Mouse (Mus musculus) forebrain, embryonic 15.5 days (tissue): Measurements from ENCODE around the gene Plcd4. TPM values are rescaled to one million over a fixed set of nuclear protein-coding genes. Genes with fewer than 3 reads are reported as not detected.

Source experiments
- ATAC-seq: fragments of 200-750 bp; cut with Nextera tagmentation; replicated peaks from 2 replicates; pipeline ENCODE4 v1.8.0; 2017; ENCODE audit warnings: mild to moderate bottlenecking, moderate TSS enrichment, moderate library complexity
- H3K27ac ChIP-seq: fragments of 300-500 bp; sonication (generic); replicated peaks from 2 replicates; pipeline ENCODE4 v1.5.1; 2015; ENCODE audit warnings: mild to moderate bottlenecking, inconsistent platforms
- H3K27me3 ChIP-seq: fragments of 300-500 bp; sonication (generic); 2 replicates; pipeline ENCODE4 v1.6.1; 2015; ENCODE audit warnings: inconsistent platforms
- H3K36me3 ChIP-seq: fragments of 300-500 bp; sonication (generic); 2 replicates; pipeline ENCODE4 v1.6.1; 2015; ENCODE audit warnings: mild to moderate bottlenecking, inconsistent platforms
- H3K4me1 ChIP-seq: fragments of 300-500 bp; sonication (generic); 2 replicates; pipeline ENCODE4 v1.6.1; 2015; ENCODE audit warnings: inconsistent platforms
- H3K4me2 ChIP-seq: fragments of 300-500 bp; sonication (generic); replicated peaks from 2 replicates; pipeline ENCODE4 v1.6.1; 2015; ENCODE audit warnings: mild to moderate bottlenecking, inconsistent platforms
- H3K4me3 ChIP-seq: fragments of 300-500 bp; sonication (generic); 2 replicates; pipeline ENCODE4 v1.5.1; 2015; ENCODE audit warnings: mild to moderate bottlenecking, inconsistent platforms
- H3K9ac ChIP-seq: fragments of 300-500 bp; sonication (generic); replicated peaks from 2 replicates; pipeline ENCODE4 v1.6.1; 2015; ENCODE audit warnings: mild to moderate bottlenecking, inconsistent platforms
- H3K9me3 ChIP-seq: fragments of 300-500 bp; sonication (generic); 2 replicates; pipeline ENCODE4 v1.6.1; 2016; ENCODE audit warnings: inconsistent platforms
- WGBS: fragments of 180-500 bp; shearing (Covaris S2); methylation state at CpG from one replicate; pipeline ENCODE4 v1.1.7; 2015; ENCODE audit warnings: mixed read lengths; 5-methylcytosine and 5-hydroxymethylcytosine counted together
- microRNA-seq: library from miRNA; unstranded; fragments of <30 nt; microRNA quantifications from one replicate; pipeline ENCODE4, GENCODE M21; 2016
- polyA plus RNA-seq: library from polyadenylated mRNA; unstranded; fragments of >200 nt; fragmentation: Nextera tagmentation; extraction: Ambion mirVana; gene quantifications from 2 replicates; pipeline ENCODE4 v1.2.1, GENCODE M21; 2015

The Plcd4 gene
- polyA plus RNA-seq, 1 experiment from 2014 or later = 5.3 TPM

- whole genome bisulfite sequencing = 8% methylated on average over 25 of the region's 25 CpGs
- no peaks in the 10 kb centered on the region for H3K27me3 ChIP-seq
- peak within 1 kb of the TSS; percentile 90 for H3K4me3 ChIP-seq
Observed at GRCm38 (mm10) chr1:74601267-74601962, 58.7 kb downstream of the Plcd4 start, which contains the start of the genes Rnf25 and Stk36. Gene Rnf25 (minus strand): TSS chr1:74601397. Gene Stk36 (plus strand): TSS chr1:74601445.

More at GRCm38 (mm10) chr1:74601267-74601962, 58.7 kb downstream of the Plcd4 start, which contains the start of the genes Rnf25 and Stk36:
- peak within 1 kb of the TSS; percentile 87 for H3K9ac ChIP-seq
- peaks cover 27% of the 10 kb centered on the region for H3K4me1 ChIP-seq
- no peaks in the 10 kb centered on the region for H3K9me3 ChIP-seq
- peak; percentile 95 for ATAC-seq
- H3K36me3 ChIP-seq = peaks cover 33% of the 10 kb centered on the region
- peak within 1 kb of the TSS; percentile 78 for H3K4me2 ChIP-seq
- peak within 1 kb of the TSS; percentile 64 for H3K27ac ChIP-seq

Small RNA genes lying within 50 kb of the gene (microRNA-seq; reads per million reads assigned to microRNA genes)
- not detected for gene Gm25035

Other genes starting within 250 kb of the Plcd4 start
- gene Tmbim1, start 237.3 kb upstream of the Plcd4 start, polyA plus RNA-seq = 5.4 and 6.8 TPM in 2 replicates
- 0.38 and 1.2 TPM in 2 replicates for gene Catip, start 180.8 kb upstream of the Plcd4 start, polyA plus RNA-seq
- gene Slc11a1, start 167.7 kb upstream of the Plcd4 start, polyA plus RNA-seq = 1.9 and 3.2 TPM in 2 replicates
- gene Ctdsp1, start 151.4 kb upstream of the Plcd4 start, polyA plus RNA-seq = 21.4 and 22.4 TPM in 2 replicates
- 0.27 and 0.29 TPM in 2 replicates for gene Vil1, start 133.5 kb upstream of the Plcd4 start, polyA plus RNA-seq
- 53.8 and 56.2 TPM in 2 replicates for gene Cnot9, start 36.8 kb upstream of the Plcd4 start, polyA plus RNA-seq
- gene Usp37, start 1.4 kb downstream of the Plcd4 start, polyA plus RNA-seq = 32.2 and 33.0 TPM in 2 replicates
- gene Zfp142, start 45.4 kb downstream of the Plcd4 start, polyA plus RNA-seq = 8.9 and 9.6 TPM in 2 replicates
- 27.6 and 27.9 TPM in 2 replicates for gene Bcs1l, start 45.4 kb downstream of the Plcd4 start, polyA plus RNA-seq
- 41.8 and 46.0 TPM in 2 replicates for gene Rnf25, start 58.5 kb downstream of the Plcd4 start, polyA plus RNA-seq
- 25.7 and 27.9 TPM in 2 replicates for gene Stk36, start 58.6 kb downstream of the Plcd4 start, polyA plus RNA-seq
- 15.3 and 16.1 TPM in 2 replicates for gene Ttll4, start 118.9 kb downstream of the Plcd4 start, polyA plus RNA-seq
- gene Cyp27a1, start 170.7 kb downstream of the Plcd4 start, polyA plus RNA-seq = 0.91 and 1.6 TPM in 2 replicates
- not detected in 2 replicates for gene Prkag3, start 206.3 kb downstream of the Plcd4 start, polyA plus RNA-seq
- gene Wnt6, start 229.0 kb downstream of the Plcd4 start, polyA plus RNA-seq = 2.2 and 2.3 TPM in 2 replicates
- 0.50 and 0.80 TPM in 2 replicates for gene Wnt10a, start 248.6 kb downstream of the Plcd4 start, polyA plus RNA-seq